Mouse (Mus musculus) heart, embryonic 13.5 days (tissue): ENCODE results near the gene Reg3g. TPM values are rescaled to one million over a fixed set of nuclear protein-coding genes. Genes with fewer than 3 reads are reported as not detected.

Experiments used
- ATAC-seq: fragments of 200-750 bp; cut with Nextera tagmentation; 2 replicates; pipeline ENCODE4 v1.8.0; 2017; ENCODE audit warnings: moderate TSS enrichment; ENCODE audit not compliant: insufficient number of reproducible peaks, low FRiP score, low TSS enrichment; ENCODE audit errors: extremely low read depth
- H3K27ac ChIP-seq: fragments of 300-500 bp; sonication (generic); replicated peaks from 2 replicates; pipeline ENCODE4 v1.5.1; 2015; ENCODE audit warnings: moderate library complexity, mild to moderate bottlenecking, inconsistent platforms
- H3K27me3 ChIP-seq: fragments of 300-500 bp; sonication (generic); replicated peaks from 2 replicates; pipeline ENCODE4 v1.6.1; 2015; ENCODE audit warnings: mild to moderate bottlenecking, inconsistent platforms
- H3K36me3 ChIP-seq: fragments of 300-500 bp; sonication (generic); 2 replicates; pipeline ENCODE4 v1.6.1; 2015; ENCODE audit warnings: mild to moderate bottlenecking, inconsistent platforms
- H3K4me1 ChIP-seq: fragments of 300-500 bp; sonication (generic); 2 replicates; pipeline ENCODE4 v1.6.1; 2015; ENCODE audit warnings: inconsistent platforms
- H3K4me2 ChIP-seq: fragments of 300-500 bp; sonication (generic); 2 replicates; pipeline ENCODE4 v1.6.1; 2015; ENCODE audit warnings: inconsistent platforms, mild to moderate bottlenecking, moderate library complexity
- H3K4me3 ChIP-seq: fragments of 300-500 bp; sonication (generic); 2 replicates; pipeline ENCODE4 v1.5.1; 2015; ENCODE audit warnings: moderate library complexity, mild to moderate bottlenecking, inconsistent platforms
- H3K9ac ChIP-seq: fragments of 300-500 bp; sonication (generic); 2 replicates; pipeline ENCODE4 v1.6.1; 2015; ENCODE audit warnings: inconsistent platforms, mild to moderate bottlenecking, moderate library complexity
- H3K9me3 ChIP-seq: fragments of 300-500 bp; sonication (generic); 2 replicates; pipeline ENCODE4 v1.6.1; 2016; ENCODE audit warnings: inconsistent platforms
- WGBS: fragments of 180-500 bp; shearing (Covaris S2); methylation state at CpG from one replicate; pipeline ENCODE4 v1.1.7; 2015; ENCODE audit warnings: mixed read lengths; 5-methylcytosine and 5-hydroxymethylcytosine counted together
- polyA plus RNA-seq: library from polyadenylated mRNA; unstranded; fragments of >200 nt; fragmentation: Nextera tagmentation; extraction: Ambion mirVana; gene quantifications from 2 replicates; pipeline ENCODE4 v1.2.1, GENCODE M21; 2015

The Reg3g gene
- not detected in 2 replicates for polyA plus RNA-seq

DNA sequence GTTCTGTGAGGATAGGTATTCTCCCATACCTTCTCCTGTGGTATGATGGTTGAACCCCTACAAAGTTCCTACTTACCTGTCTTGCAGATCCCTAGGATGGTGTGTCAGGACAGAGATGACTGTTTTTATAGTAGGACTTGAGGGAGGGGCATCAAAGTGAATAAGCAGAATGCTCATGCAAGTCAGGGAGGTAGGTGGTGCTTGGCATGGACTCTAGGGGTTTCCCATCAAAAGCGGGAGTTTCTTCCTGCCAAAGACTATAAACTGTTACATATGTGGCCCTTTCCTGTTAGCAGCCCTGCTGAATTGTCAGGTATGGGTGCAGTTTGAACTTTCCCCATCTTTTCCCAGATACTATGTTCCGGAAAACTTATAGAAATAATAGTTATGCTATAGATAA is at the start of gene Reg3g:
Gene Reg3g, minus strand, starts transcription at position 101 of the 400 bp plus-strand sequence.
- H3K36me3 ChIP-seq: no peaks in the 10 kb centered on the region
- no peak within 1 kb of the TSS for H3K4me2 ChIP-seq
- H3K9me3 ChIP-seq: no peaks in the 10 kb centered on the region
- H3K27me3 ChIP-seq: no peaks in the 10 kb centered on the region
- no peak within 1 kb of the TSS for H3K27ac ChIP-seq
- no peaks in the 10 kb centered on the region for H3K4me1 ChIP-seq
- ATAC-seq: no peak
- 67% methylated on average over 2 of the region's 2 CpGs for WGBS
- no peak within 1 kb of the TSS for H3K9ac ChIP-seq
- no peak within 1 kb of the TSS for H3K4me3 ChIP-seq

DNA sequence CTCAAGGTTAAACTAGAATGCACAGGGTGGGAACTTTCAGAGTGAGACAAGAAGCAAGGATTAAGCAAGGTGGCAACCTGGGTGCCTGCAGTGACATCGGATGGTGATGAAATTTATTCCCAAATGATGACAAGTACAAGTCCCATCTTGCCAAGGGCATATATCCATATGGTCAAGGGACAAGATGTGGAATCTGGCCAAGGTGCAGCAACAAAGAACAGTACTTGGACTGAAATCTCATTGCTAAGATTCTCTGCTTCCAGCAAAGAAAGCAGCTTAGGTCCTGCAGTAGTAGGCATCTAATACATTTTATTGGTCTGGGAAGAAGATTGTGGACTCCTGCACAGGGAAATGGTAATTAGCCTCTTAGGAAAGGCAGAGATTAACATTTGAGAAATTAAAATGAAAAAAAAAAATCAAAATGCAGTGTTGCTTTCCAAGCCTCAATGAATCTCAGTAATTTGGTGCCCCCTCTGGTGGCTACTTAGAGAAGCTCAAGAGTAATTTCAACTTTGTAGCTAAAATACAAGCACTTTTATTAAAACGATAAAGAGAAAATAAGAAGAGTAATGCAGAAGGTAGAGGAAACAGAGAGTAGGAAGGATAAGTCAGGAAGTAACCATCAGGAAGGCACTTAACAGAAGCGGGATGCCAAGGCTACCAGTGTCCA is 47.2 kb upstream of the Reg3g start:
- Histone ChIP-seq H3K27ac (no peak overlapping the region), H3K27me3 (no peaks in the 10 kb centered on the region), H3K4me3 (no peak overlapping the region), H3K9ac (no peak overlapping the region), H3K36me3 (no peaks in the 10 kb centered on the region), H3K4me1 (no peaks in the 10 kb centered on the region), H3K9me3 (no peaks in the 10 kb centered on the region), H3K4me2 (no peak overlapping the region)
- WGBS: 46% methylated on average over 3 of the region's 3 CpGs
- ATAC-seq: no peak

DNA sequence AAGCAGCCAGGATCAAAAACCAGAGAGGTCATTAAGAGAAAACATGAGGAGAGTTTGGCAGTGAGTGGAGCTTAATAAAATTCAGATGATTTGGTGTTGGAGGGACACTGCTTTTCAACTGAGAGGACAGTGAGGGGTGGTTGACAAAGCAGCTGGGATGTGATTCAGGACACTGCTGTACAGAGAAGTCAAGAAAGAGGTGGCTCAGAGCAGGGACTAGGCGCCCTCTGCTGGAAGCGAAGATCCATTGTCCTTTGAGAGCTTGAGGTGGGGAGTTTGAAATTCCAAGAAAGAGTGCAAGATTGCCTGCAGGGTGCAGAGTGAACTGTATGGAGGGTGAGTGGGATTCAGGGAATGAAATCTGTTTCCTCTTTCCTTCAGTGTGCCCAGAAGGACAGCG is 44.2 kb upstream of the Reg3g start:
- Histone ChIP-seq H3K9ac (no peak overlapping the region), H3K27me3 (no peaks in the 10 kb centered on the region), H3K36me3 (no peaks in the 10 kb centered on the region), H3K4me1 (no peaks in the 10 kb centered on the region), H3K9me3 (no peaks in the 10 kb centered on the region), H3K4me2 (no peak overlapping the region), H3K4me3 (no peak overlapping the region), H3K27ac (no peak overlapping the region)
- no peak for ATAC-seq
- WGBS: 4% methylated on average over 3 of the region's 3 CpGs

DNA sequence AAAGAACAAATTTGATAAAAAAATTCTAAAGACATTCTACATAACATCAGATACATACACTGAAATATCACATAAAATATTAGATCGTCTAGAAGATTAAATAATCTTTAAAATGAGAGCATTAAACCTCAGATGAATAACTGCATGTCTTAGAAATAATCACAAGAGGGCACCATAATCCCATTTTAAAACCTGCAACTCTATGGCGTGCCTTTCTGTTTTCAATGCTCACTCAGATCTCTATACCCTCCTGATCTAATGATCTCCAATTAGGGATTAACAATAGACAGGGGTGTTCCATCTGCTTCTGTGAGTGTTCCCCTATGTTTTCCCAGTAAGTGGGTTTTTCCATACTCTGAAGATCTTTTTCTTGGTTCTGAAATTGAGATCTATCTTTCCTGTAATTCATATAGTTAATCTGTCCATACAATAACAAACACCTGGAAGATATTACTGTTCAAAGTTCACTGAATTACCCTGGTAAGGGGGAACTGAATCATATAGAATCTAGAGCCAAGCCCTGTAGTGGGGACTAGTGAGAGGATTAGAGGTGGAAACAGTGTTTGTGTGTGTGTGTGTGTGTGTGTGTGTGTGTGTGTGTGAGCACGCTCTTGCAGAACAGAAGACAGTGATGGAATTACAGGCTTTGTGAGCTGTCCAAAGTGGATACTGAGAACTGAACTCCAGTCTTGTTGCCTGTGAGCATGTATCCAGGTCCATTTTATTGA is 41.7 kb upstream of the Reg3g start:
- no peak for ATAC-seq
- Histone ChIP-seq H3K36me3 (no peaks in the 10 kb centered on the region), H3K4me2 (no peak overlapping the region), H3K9ac (no peak overlapping the region), H3K27ac (no peak overlapping the region), H3K4me1 (no peaks in the 10 kb centered on the region), H3K9me3 (no peaks in the 10 kb centered on the region), H3K4me3 (no peak overlapping the region), H3K27me3 (no peaks in the 10 kb centered on the region)
- WGBS: 55% methylated on average over 3 of the region's 3 CpGs

DNA sequence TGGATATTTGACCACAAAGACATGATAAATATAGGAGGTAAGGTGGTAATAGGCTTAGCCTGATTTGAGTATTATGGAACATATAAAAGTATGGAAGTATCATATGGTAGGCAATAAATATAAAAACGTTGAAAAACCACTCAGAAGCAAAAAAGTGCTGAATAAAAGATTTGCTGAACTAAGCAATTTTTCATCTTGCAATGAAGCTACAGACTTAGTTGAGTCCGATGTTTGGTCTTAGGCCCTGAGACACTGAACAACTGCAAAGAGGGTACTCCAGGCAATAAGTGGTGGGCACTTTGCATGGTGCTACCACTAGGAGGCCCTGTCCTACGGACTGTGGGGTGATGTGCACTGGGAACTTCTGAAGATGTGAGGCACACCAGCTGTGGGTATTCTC is 37.1 kb upstream of the Reg3g start:
- no peak overlapping the region for H3K4me2 ChIP-seq
- 56% methylated on average over 3 of the region's 3 CpGs for WGBS
- ATAC-seq: no peak
- H3K9me3 ChIP-seq: no peaks in the 10 kb centered on the region
- no peak overlapping the region for H3K4me3 ChIP-seq
- H3K27ac ChIP-seq: no peak overlapping the region
- no peaks in the 10 kb centered on the region for H3K27me3 ChIP-seq
- H3K4me1 ChIP-seq: no peaks in the 10 kb centered on the region
- H3K36me3 ChIP-seq: no peaks in the 10 kb centered on the region
- H3K9ac ChIP-seq: no peak overlapping the region

DNA sequence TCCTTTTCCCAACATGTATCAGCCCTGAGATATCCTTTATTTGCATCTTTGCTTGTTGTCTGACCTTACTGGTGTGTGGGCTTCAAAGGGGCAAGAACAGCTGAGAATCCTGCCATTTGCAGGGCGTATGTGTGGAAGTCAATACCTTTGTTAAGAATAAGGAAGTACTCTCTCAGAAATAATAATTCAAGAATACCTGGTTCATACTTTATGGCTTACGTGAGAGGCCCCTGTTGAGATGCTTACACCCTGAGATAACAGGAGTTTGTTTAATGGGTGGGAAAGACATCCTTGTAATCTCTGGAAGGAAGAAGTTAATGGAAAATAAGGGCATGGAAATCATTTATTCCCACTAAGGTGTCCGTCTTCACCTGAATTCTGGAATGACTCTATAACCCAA is 26.0 kb upstream of the Reg3g start:
- no peaks in the 10 kb centered on the region for H3K27me3 ChIP-seq
- no peak overlapping the region for H3K4me2 ChIP-seq
- H3K4me3 ChIP-seq: no peak overlapping the region
- no peaks in the 10 kb centered on the region for H3K9me3 ChIP-seq
- H3K9ac ChIP-seq: no peak overlapping the region
- WGBS: 69% methylated on average over 3 of the region's 3 CpGs
- no peak overlapping the region for H3K27ac ChIP-seq
- H3K36me3 ChIP-seq: no peaks in the 10 kb centered on the region
- no peaks in the 10 kb centered on the region for H3K4me1 ChIP-seq
- ATAC-seq: no peak

DNA sequence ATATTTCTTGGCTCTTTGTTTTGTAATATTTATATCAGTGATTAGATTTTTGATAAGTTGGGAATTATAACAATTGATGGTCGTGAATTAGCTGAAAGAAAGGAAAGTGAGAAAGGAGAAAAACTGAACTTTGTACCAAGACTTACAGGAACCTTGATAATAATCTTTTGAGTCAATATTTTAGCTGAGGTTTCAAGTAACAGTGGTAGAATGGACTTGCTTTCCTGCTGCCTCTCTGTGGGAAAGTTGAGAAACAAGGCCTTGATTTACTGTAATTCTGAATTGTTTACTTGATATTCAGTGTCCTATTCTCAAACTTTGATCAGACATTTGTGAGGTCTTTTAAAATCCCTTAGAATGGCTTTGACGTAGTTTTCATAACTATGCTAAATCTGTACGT is 615 bp upstream of the Reg3g start:
- no peak for ATAC-seq
- no peaks in the 10 kb centered on the region for H3K4me1 ChIP-seq
- H3K9ac ChIP-seq: no peak overlapping the region
- H3K36me3 ChIP-seq: no peaks in the 10 kb centered on the region
- 70% methylated on average over 3 of the region's 3 CpGs for WGBS
- H3K4me2 ChIP-seq: no peak overlapping the region
- H3K27me3 ChIP-seq: no peaks in the 10 kb centered on the region
- no peak overlapping the region for H3K4me3 ChIP-seq
- no peak overlapping the region for H3K27ac ChIP-seq
- H3K9me3 ChIP-seq: no peaks in the 10 kb centered on the region

DNA sequence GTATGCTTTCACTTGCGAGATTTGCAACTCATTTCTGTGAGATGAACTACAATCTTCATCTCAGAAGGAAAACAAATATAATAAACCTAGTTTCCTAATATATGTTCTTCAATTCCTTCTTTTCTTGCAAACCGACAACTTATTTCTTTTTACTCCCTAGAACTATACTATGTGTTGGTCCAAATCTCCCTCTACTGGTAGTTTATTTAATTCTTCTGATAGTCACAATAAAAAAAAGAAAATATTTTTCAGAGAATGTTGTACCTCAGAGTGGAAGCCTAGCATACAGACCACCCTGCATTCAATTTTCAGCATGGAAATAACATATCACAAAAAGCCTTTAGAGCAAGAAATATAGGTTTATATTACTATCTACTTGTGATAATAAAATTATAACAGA is 5.4 kb downstream of the Reg3g start:
- no peak overlapping the region for H3K4me2 ChIP-seq
- H3K4me1 ChIP-seq: no peaks in the 10 kb centered on the region
- H3K9ac ChIP-seq: no peak overlapping the region
- H3K9me3 ChIP-seq: no peaks in the 10 kb centered on the region
- 64% methylated on average over 2 of the region's 2 CpGs for WGBS
- H3K36me3 ChIP-seq: no peaks in the 10 kb centered on the region
- H3K27ac ChIP-seq: no peak overlapping the region
- ATAC-seq: no peak
- no peak overlapping the region for H3K4me3 ChIP-seq
- H3K27me3 ChIP-seq: no peaks in the 10 kb centered on the region

DNA sequence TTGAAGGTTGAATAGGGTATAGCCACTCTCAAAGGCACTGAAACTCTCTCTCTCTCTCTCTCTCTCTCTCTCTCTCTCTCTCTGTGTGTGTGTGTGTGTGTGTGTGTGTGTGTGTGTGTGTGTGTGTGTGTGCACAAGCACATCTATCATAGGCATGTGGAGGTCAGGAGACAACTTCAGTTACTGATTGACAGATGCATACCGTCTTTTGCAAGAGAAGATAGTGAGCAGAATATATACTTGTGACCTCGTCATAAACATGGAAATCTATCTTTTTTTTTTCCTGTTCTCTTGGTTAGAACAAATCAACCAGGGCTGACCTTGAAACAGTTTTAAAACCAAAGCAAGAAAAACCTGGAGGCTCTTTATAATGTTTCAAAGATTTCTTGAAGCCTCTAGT is 6.3 kb downstream of the Reg3g start:
- no peak overlapping the region for H3K4me3 ChIP-seq
- ATAC-seq: no peak
- 69% methylated on average over 2 of the region's 2 CpGs for WGBS

DNA sequence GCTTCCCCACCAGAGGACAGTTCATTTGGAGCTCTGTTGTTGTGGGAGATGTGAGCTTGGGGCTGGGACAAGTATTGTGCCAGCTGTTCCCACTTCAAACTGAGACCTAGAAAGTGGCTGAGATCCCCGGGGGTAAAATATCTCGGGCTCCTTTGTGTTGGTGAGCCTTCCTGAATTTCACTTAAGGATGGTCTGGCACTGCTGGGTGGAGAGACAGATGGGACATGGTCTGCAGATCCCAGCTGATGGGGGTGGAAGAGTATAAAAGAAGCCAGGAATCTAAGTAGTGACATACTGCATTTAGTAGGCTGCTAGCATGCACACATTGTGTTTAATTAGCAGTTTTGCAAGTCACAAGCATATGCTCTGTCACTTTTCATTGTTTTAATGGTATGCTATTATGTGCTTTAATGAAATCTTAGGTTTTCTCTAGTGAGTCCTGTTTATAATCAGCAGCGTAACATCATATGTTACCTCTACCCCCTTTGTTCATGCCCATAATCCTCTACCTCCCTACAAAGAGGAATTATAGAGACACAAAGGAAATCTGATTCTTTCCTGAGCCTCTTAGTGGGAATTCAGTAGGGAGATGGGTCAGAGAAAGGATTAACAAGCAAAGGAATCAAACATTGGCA is 8.4 kb downstream of the Reg3g start:
- H3K9ac ChIP-seq: no peak overlapping the region
- H3K4me2 ChIP-seq: no peak overlapping the region
- ATAC-seq: no peak
- no peaks in the 10 kb centered on the region for H3K9me3 ChIP-seq
- H3K27me3 ChIP-seq: no peaks in the 10 kb centered on the region
- H3K4me3 ChIP-seq: no peak overlapping the region
- no peaks in the 10 kb centered on the region for H3K4me1 ChIP-seq
- no peaks in the 10 kb centered on the region for H3K36me3 ChIP-seq
- no peak overlapping the region for H3K27ac ChIP-seq
- 51% methylated on average over 3 of the region's 3 CpGs for WGBS

More for the DNA sequence above, 6.3 kb downstream of the Reg3g start:
- Histone ChIP-seq H3K4me2 (no peak overlapping the region), H3K27ac (no peak overlapping the region), H3K27me3 (no peaks in the 10 kb centered on the region), H3K9me3 (no peaks in the 10 kb centered on the region), H3K9ac (no peak overlapping the region), H3K4me1 (no peaks in the 10 kb centered on the region), H3K36me3 (no peaks in the 10 kb centered on the region)

DNA sequence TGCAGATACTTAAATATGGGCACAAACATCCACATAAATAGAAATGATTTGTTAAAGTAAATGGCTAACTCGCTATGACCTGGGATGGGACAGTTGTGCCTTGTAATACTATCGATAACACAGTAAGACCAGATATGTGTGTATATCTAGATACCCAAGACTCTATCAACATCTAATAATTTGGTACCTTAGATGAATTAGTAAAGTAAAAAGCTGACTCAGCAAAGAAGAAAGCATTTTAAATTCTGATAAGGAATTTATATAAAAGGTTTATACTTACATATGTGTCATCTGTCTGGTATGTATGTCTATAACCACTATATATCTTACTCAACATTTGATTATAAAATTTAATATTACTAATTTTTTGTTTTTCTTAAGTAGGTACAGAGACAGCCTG is 15.9 kb downstream of the Reg3g start:
- 71% methylated on average over 2 of the region's 2 CpGs for WGBS
- Histone ChIP-seq H3K9me3 (no peaks in the 10 kb centered on the region), H3K4me1 (no peaks in the 10 kb centered on the region), H3K27me3 (no peaks in the 10 kb centered on the region), H3K27ac (no peak overlapping the region), H3K9ac (no peak overlapping the region), H3K4me2 (no peak overlapping the region), H3K36me3 (no peaks in the 10 kb centered on the region), H3K4me3 (no peak overlapping the region)
- ATAC-seq: no peak

DNA sequence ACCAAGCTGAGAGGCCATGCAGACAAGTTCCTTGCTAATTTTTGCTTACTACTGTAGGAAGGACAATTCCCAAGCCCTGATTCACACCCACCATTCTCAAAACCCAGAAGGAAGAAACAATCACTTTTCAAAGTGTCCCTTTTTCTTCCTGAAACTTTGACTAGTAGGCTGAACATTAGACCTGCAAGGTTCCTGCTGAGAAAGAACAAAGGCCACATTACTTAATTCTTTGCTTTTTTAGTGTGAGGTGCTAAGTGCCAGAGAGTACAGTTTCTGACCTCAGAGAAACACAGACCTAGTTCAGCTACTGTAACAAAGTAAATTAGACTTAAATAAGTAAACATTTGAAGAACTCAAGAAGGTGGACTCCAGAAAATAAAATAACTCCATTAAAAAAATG is 20.3 kb downstream of the Reg3g start:
- H3K4me2 ChIP-seq: no peak overlapping the region
- no peaks in the 10 kb centered on the region for H3K9me3 ChIP-seq
- ATAC-seq: no peak
- no peak overlapping the region for H3K9ac ChIP-seq
- H3K27ac ChIP-seq: no peak overlapping the region
- H3K4me1 ChIP-seq: no peaks in the 10 kb centered on the region
- H3K27me3 ChIP-seq: no peaks in the 10 kb centered on the region
- H3K4me3 ChIP-seq: no peak overlapping the region
- H3K36me3 ChIP-seq: no peaks in the 10 kb centered on the region
